Mouse (Mus musculus) midbrain, postnatal 0 days (tissue): ENCODE measurements at regions not wholly inside any gene's neighbourhood (a gene's known extent, or its start where the extent isn't known, plus 50 kb on each side); places are given as distances from the start of the nearest gene placed in this dataset.
"Not testable (repeated sequence)": the region's sequence is repeated elsewhere in the genome, so short reads cannot be mapped to it uniquely, and the experiment has no call there.

Experiments
- ATAC-seq: fragments of 200-750 bp; cut with Nextera tagmentation; 2 replicates; pipeline ENCODE4 v1.8.0; 2017; ENCODE audit warnings: moderate number of reproducible peaks, mild to moderate bottlenecking, moderate TSS enrichment, moderate library complexity; ENCODE audit not compliant: low FRiP score
- DNase-seq: peaks from one replicate; pipeline ENCODE4 v3.0.0-alpha.2; 2015; ENCODE audit warnings: low spot score
- H3K27ac ChIP-seq: fragments of 300-500 bp; sonication (generic); 2 replicates; pipeline ENCODE4 v1.5.1; 2014; ENCODE audit warnings: low read depth, mild to moderate bottlenecking, low read length, mixed read lengths
- H3K27me3 ChIP-seq: fragments of 300-500 bp; sonication (generic); 2 replicates; pipeline ENCODE4 v1.6.1; 2014; ENCODE audit warnings: low read length, control low read depth, mixed read lengths; ENCODE audit not compliant: insufficient read depth
- H3K36me3 ChIP-seq: fragments of 300-500 bp; sonication (generic); 2 replicates; pipeline ENCODE4 v1.6.1; 2014; ENCODE audit warnings: low read length, control low read depth, mixed read lengths; ENCODE audit not compliant: insufficient read depth
- H3K4me1 ChIP-seq: fragments of 300-500 bp; sonication (generic); 2 replicates; pipeline ENCODE4 v1.6.1; 2014; ENCODE audit warnings: mild to moderate bottlenecking, control low read depth, antibody characterized with exemption, low read length, mixed read lengths; ENCODE audit not compliant: insufficient read depth
- H3K4me2 ChIP-seq: fragments of 300-500 bp; sonication (generic); 2 replicates; pipeline ENCODE4 v1.6.1; 2014; ENCODE audit warnings: low read depth, mild to moderate bottlenecking, low read length, mixed read lengths; ENCODE audit not compliant: poor library complexity, severe bottlenecking
- H3K4me3 ChIP-seq: fragments of 300-500 bp; sonication (generic); 2 replicates; pipeline ENCODE4 v1.5.1; 2014; ENCODE audit warnings: low read depth, mild to moderate bottlenecking, low read length, moderate library complexity
- H3K9ac ChIP-seq: fragments of 300-500 bp; sonication (generic); replicated peaks from 2 replicates; pipeline ENCODE4 v1.6.1; 2014; ENCODE audit warnings: mild to moderate bottlenecking, low read length, moderate library complexity, mixed read lengths; ENCODE audit not compliant: poor library complexity, severe bottlenecking
- H3K9me3 ChIP-seq: fragments of 300-500 bp; sonication (generic); 2 replicates; pipeline ENCODE4 v1.6.1; 2016; ENCODE audit warnings: low read length, control low read depth
- CTCF ChIP-seq: IDR thresholded peaks from 2 replicates; pipeline ENCODE4 v1.5.1; 2016; ENCODE audit warnings: antibody characterized with exemption, mild to moderate bottlenecking
- WGBS: fragments of 180-500 bp; shearing (Covaris S2); extraction: QIAGEN DNeasy Blood & Tissue Kit; methylation state at CpG from one replicate; pipeline ENCODE4 v1.1.7; 2014; 5-methylcytosine and 5-hydroxymethylcytosine counted together

DNA sequence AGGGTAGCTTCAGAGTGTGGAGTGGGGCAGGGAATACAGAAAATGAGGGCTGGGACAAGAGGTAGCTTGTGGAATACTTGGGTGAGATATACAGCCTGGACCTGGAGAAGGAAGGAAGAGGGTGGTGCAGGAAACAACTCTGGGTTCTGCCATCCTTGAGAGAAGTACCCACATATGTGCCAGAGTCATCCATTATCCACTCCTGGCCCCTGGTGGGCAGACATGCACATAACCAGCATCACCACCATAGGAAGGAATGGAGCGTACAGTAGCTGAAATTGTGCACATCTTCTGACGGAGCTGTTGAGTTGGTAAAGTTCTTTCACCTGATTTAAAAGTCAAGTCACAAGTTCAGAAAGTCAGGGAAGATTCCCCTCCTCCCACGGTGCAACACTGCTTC is 262.9 kb upstream of the Kdm8 start:
- Histone ChIP-seq H3K9ac (no peak overlapping the region), H3K4me3 (no peak overlapping the region), H3K4me1 (no peaks in the 10 kb centered on the region), H3K27ac (no peak overlapping the region), H3K4me2 (no peak overlapping the region), H3K27me3 (no peaks in the 10 kb centered on the region), H3K9me3 (no peaks in the 10 kb centered on the region), H3K36me3 (no peaks in the 10 kb centered on the region)
- peak; percentile 92 for TF ChIP-seq CTCF
- DNase-seq (peak; percentile 70), ATAC-seq (no peak)
- 76% methylated on average over 3 of the region's 3 CpGs for WGBS

- TF ChIP-seq CTCF, result no peak
- Histone ChIP-seq H3K27ac (no peak overlapping the region), H3K36me3 (no peaks in the 10 kb centered on the region), H3K4me2 (no peak overlapping the region), H3K27me3 (no peaks in the 10 kb centered on the region), H3K9me3 (no peaks in the 10 kb centered on the region), H3K4me3 (no peak overlapping the region), H3K9ac (no peak overlapping the region), H3K4me1 (0 out of 2 replicates have a peak, but pooled peaks cover 3% of the 10 kb centered on the region)
- ATAC-seq (no peak), DNase-seq (no peak)
- 79% methylated on average over 4 of the region's 4 CpGs for WGBS
Observed at GRCm38 (mm10) chr7:125182266-125182665, 262.2 kb upstream of the Kdm8 start.

DNA sequence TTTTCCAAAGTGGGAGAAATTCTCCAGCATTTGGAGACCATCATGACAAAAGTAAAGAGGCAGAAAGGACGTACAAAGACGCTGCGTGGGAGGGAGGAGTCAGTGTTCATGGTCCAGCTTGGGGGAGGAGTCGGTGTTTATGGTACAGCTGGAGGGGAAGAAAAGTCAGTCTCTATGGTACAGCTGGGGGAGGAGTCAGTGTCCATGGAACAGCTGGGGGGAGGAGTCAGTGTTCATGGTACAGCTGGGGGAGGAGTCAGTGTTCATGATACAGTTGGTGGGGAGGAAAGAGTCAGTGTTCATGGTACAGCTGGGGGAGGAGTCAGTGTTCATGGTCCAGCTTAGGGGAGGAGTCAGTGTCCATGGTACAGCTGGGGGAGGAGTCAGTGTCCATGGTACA is 261.5 kb upstream of the Kdm8 start:
- ATAC-seq, H3K27me3 ChIP-seq, H3K9ac ChIP-seq, DNase-seq, H3K4me1 ChIP-seq, H3K4me2 ChIP-seq, H3K9me3 ChIP-seq, H3K36me3 ChIP-seq, H3K4me3 ChIP-seq, H3K27ac ChIP-seq: not testable (repeated sequence)
- 84% methylated on average over 4 of the region's 4 CpGs for WGBS

GRCm38 (mm10) chr7:125185037-125185679 is 259.3 kb upstream of the Kdm8 start:
- DNase-seq (peak; percentile 15), ATAC-seq (no peak)
- H3K27ac ChIP-seq, result no peak overlapping the region
- peaks cover 6% of the 10 kb centered on the region; the same call in 1 of the 2 replicates for H3K4me1 ChIP-seq
- no peaks in the 10 kb centered on the region for H3K36me3 ChIP-seq
- no peak for TF ChIP-seq CTCF
- H3K27me3 ChIP-seq, result no peaks in the 10 kb centered on the region
- no peak overlapping the region for H3K4me2 ChIP-seq
- H3K9me3 ChIP-seq, result no peaks in the 10 kb centered on the region
- H3K4me3 ChIP-seq, result no peak overlapping the region
- H3K9ac ChIP-seq, result no peak overlapping the region
- WGBS, result 82% methylated on average over 13 of the region's 13 CpGs

DNA sequence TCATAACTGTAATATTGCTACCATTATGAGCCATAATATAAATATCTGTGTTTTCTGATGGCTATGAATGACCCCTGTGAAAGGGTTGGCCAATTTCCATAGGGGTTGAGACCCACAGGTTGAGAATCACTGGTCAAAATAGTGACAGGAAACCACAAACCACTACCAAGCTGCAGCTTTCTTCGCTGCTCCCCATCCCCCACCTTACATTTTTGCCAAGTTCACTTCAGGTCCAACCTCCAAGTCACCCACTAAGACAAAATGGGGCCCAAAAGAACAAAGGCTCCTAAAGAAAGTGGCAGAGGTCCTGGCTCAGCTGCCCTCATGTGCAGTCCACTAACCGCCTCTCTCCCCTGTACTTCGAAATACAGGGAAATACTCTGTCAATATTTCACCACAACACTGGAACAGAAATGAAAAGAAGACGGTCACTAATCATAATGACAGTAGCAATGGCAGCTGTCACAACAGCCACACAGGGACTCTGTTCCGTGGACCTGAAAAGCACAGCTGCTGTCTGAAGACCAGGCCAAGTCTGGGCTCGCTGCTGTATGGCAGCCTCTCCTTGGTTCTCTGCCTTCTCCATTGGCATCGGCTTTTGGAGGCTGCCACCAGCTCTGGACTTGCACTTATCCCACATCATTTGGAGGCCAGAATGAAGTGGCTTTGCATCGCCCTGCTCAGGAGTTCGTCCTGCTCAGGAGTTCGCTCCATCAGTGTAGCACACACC is 257.3 kb upstream of the Kdm8 start:
- no peak overlapping the region for H3K4me3 ChIP-seq
- H3K27ac ChIP-seq, result no peak overlapping the region
- H3K4me2 ChIP-seq, result no peak overlapping the region
- peak; percentile 68 for DNase-seq
- WGBS, result 85% methylated on average over 10 of the region's 10 CpGs
- TF ChIP-seq CTCF, result no peak
- H3K9ac ChIP-seq, result no peak overlapping the region
- H3K9me3 ChIP-seq, result no peaks in the 10 kb centered on the region
- H3K36me3 ChIP-seq, result no peaks in the 10 kb centered on the region
- peaks cover 6% of the 10 kb centered on the region; the same call in 1 of the 2 replicates for H3K4me1 ChIP-seq
- ATAC-seq, result no peak
- H3K27me3 ChIP-seq, result no peaks in the 10 kb centered on the region

- H3K36me3 ChIP-seq, result no peaks in the 10 kb centered on the region
- ATAC-seq (no peak), DNase-seq (no peak)
- no peaks in the 10 kb centered on the region for H3K9me3 ChIP-seq
- H3K4me3 ChIP-seq, result no peak overlapping the region
- peaks cover 6% of the 10 kb centered on the region; the same call in 1 of the 2 replicates for H3K4me1 ChIP-seq
- no peak overlapping the region for H3K4me2 ChIP-seq
- no peak for TF ChIP-seq CTCF
- 70% methylated on average over 5 of the region's 5 CpGs for WGBS
- no peaks in the 10 kb centered on the region for H3K27me3 ChIP-seq
- H3K9ac ChIP-seq, result no peak overlapping the region
- no peak overlapping the region for H3K27ac ChIP-seq
Observed at GRCm38 (mm10) chr7:125188986-125189385, 255.5 kb upstream of the Kdm8 start.
